Mouse (Mus musculus) embryo, embryonic 10.5 days (tissue): ENCODE measurements at regions not wholly inside any gene's neighbourhood (a gene's known extent, or its start where the extent isn't known, plus 50 kb on each side); places are given as distances from the start of the nearest gene placed in this dataset.
A peak's percentile ranks its signal among the peaks of the same experiment; 100 is the strongest.

ENCODE experiments used
- DNase-seq: peaks from one replicate; pipeline ENCODE4 v3.0.0-alpha.2; 2015; ENCODE audit warnings: low spot score

GRCm38 (mm10) chr5:55885658-55886312 lies 1832.0 kb upstream of the Pcdh7 start:
- no peak for DNase-seq

- no peak for DNase-seq
Observed at GRCm38 (mm10) chr5:55891729-55892308, 1825.9 kb upstream of the Pcdh7 start.

- no peak for DNase-seq
Observed at GRCm38 (mm10) chr5:55941494-55941893, 1776.3 kb upstream of the Pcdh7 start.

GRCm38 (mm10) chr5:55976505-55976904 lies 1741.3 kb upstream of the Pcdh7 start:
- DNase-seq, result no peak

- DNase-seq, result peak; percentile 17
Observed at GRCm38 (mm10) chr5:56007861-56008260, 1709.9 kb upstream of the Pcdh7 start.

- DNase-seq, result no peak
Observed at GRCm38 (mm10) chr5:56020463-56020862, 1697.3 kb upstream of the Pcdh7 start.
